Mouse (Mus musculus) midbrain, embryonic 11.5 days (tissue): Measurements from ENCODE around the gene Nfia. TPM values are rescaled to one million over a fixed set of nuclear protein-coding genes. Genes with fewer than 3 reads are reported as not detected.

Source experiments
- ATAC-seq: fragments of 200-750 bp; cut with Nextera tagmentation; 2 replicates; pipeline ENCODE4 v1.8.0; 2017; ENCODE audit warnings: moderate TSS enrichment, moderate library complexity; ENCODE audit not compliant: low FRiP score
- DNase-seq: peaks from one replicate; pipeline ENCODE4 v3.0.0; 2015; ENCODE audit warnings: low spot score; ENCODE audit errors: missing footprints
- H3K27ac ChIP-seq: fragments of 300-500 bp; sonication (generic); 2 replicates; pipeline ENCODE4 v1.5.1; 2014; ENCODE audit warnings: low read depth, low read length
- H3K27me3 ChIP-seq: fragments of 300-500 bp; sonication (generic); 2 replicates; pipeline ENCODE4 v1.6.1; 2014; ENCODE audit warnings: mild to moderate bottlenecking, low read length, moderate library complexity, mixed read lengths; ENCODE audit not compliant: control insufficient read depth, insufficient read depth
- H3K36me3 ChIP-seq: fragments of 300-500 bp; sonication (generic); 2 replicates; pipeline ENCODE4 v1.6.1; 2014; ENCODE audit warnings: mild to moderate bottlenecking, low read length, moderate library complexity, mixed read lengths; ENCODE audit not compliant: control insufficient read depth, insufficient read depth
- H3K4me1 ChIP-seq: fragments of 300-500 bp; sonication (generic); 2 replicates; pipeline ENCODE4 v1.6.1; 2014; ENCODE audit warnings: low read length; ENCODE audit not compliant: control insufficient read depth, insufficient read depth
- H3K4me2 ChIP-seq: fragments of 300-500 bp; sonication (generic); 2 replicates; pipeline ENCODE4 v1.6.1; 2014; ENCODE audit warnings: mild to moderate bottlenecking, moderate library complexity
- H3K4me3 ChIP-seq: fragments of 300-500 bp; sonication (generic); 2 replicates; pipeline ENCODE4 v1.5.1; 2014; ENCODE audit warnings: low read depth, low read length
- H3K9ac ChIP-seq: fragments of 300-500 bp; sonication (generic); 2 replicates; pipeline ENCODE4 v1.6.1; 2014; ENCODE audit warnings: low read length
- H3K9me3 ChIP-seq: fragments of 300-500 bp; sonication (generic); 2 replicates; pipeline ENCODE4 v1.6.1; 2016; ENCODE audit warnings: low read length; ENCODE audit not compliant: control insufficient read depth
- WGBS: fragments of 180-500 bp; shearing (Covaris S2); extraction: QIAGEN DNeasy Blood & Tissue Kit; methylation state at CpG from one replicate; pipeline ENCODE4 v1.1.7; 2014; 5-methylcytosine and 5-hydroxymethylcytosine counted together
- polyA plus RNA-seq: library from polyadenylated mRNA; unstranded; fragments of >200 nt; fragmentation: Nextera tagmentation; extraction: Ambion mirVana; gene quantifications from 2 replicates; pipeline ENCODE4 v1.2.1, GENCODE M21; 2014

Gene Nfia
- polyA plus RNA-seq, 1 experiment from 2014 or later = 14.1 TPM

GRCm38 (mm10) chr4:97854779-97855178, 82.2 kb downstream of the Nfia start:
- H3K9ac ChIP-seq = no peak overlapping the region
- H3K9me3 ChIP-seq = no peaks in the 10 kb centered on the region
- WGBS = 86% methylated on average over 4 of the region's 4 CpGs
- no peak overlapping the region for H3K27ac ChIP-seq
- 0 out of 2 replicates have a peak, but pooled peaks cover 4% of the 10 kb centered on the region for H3K4me1 ChIP-seq
- DNase-seq = no peak
- ATAC-seq = no peak
- no peaks in the 10 kb centered on the region for H3K36me3 ChIP-seq
- H3K4me3 ChIP-seq = no peak overlapping the region
- peaks cover 4% of the 10 kb centered on the region; the same call in 1 of the 2 replicates for H3K27me3 ChIP-seq
- H3K4me2 ChIP-seq = no peak overlapping the region

GRCm38 (mm10) chr4:97855712-97856420, 83.3 kb downstream of the Nfia start:
- ATAC-seq (no peak), DNase-seq (no peak)
- H3K4me3 ChIP-seq = no peak overlapping the region
- H3K4me1 ChIP-seq = 0 out of 2 replicates have a peak, but pooled peaks cover 4% of the 10 kb centered on the region
- H3K27ac ChIP-seq = no peak overlapping the region
- no peaks in the 10 kb centered on the region for H3K9me3 ChIP-seq
- 92% methylated on average over 8 of the region's 8 CpGs for WGBS
- peaks cover 2% of the 10 kb centered on the region; the same call in 1 of the 2 replicates for H3K27me3 ChIP-seq
- H3K9ac ChIP-seq = no peak overlapping the region
- no peaks in the 10 kb centered on the region for H3K36me3 ChIP-seq
- H3K4me2 ChIP-seq = no peak overlapping the region

- ATAC-seq = no peak
- H3K4me3 ChIP-seq = no peak overlapping the region
- no peaks in the 10 kb centered on the region for H3K27me3 ChIP-seq
- WGBS = 91% methylated on average over 2 of the region's 2 CpGs
- 0 out of 2 replicates have a peak, but pooled peaks cover 4% of the 10 kb centered on the region for H3K4me1 ChIP-seq
- no peak overlapping the region for H3K4me2 ChIP-seq
- H3K9ac ChIP-seq = no peak overlapping the region
- DNase-seq = no peak
- no peak overlapping the region for H3K27ac ChIP-seq
- H3K9me3 ChIP-seq = no peaks in the 10 kb centered on the region
- no peaks in the 10 kb centered on the region for H3K36me3 ChIP-seq
Observed at GRCm38 (mm10) chr4:97857549-97857948, 85.0 kb downstream of the Nfia start.

- no peak overlapping the region for H3K27ac ChIP-seq
- 0 out of 2 replicates have a peak, but pooled peaks cover 4% of the 10 kb centered on the region for H3K4me1 ChIP-seq
- H3K4me3 ChIP-seq = no peak overlapping the region
- no peaks in the 10 kb centered on the region for H3K9me3 ChIP-seq
- WGBS = 83% methylated on average over 4 of the region's 4 CpGs
- DNase-seq (no peak), ATAC-seq (no peak)
- H3K36me3 ChIP-seq = no peaks in the 10 kb centered on the region
- no peak overlapping the region for H3K4me2 ChIP-seq
- H3K27me3 ChIP-seq = no peaks in the 10 kb centered on the region
- H3K9ac ChIP-seq = no peak overlapping the region
Observed at GRCm38 (mm10) chr4:97859431-97859830, 86.9 kb downstream of the Nfia start.

GRCm38 (mm10) chr4:97860376-97860775, 87.8 kb downstream of the Nfia start:
- H3K9ac ChIP-seq = no peak overlapping the region

GRCm38 (mm10) chr4:97860791-97861344, 88.3 kb downstream of the Nfia start:
- Histone ChIP-seq H3K4me1 (0 out of 2 replicates have a peak, but pooled peaks cover 4% of the 10 kb centered on the region), H3K9me3 (no peaks in the 10 kb centered on the region), H3K27ac (no peak overlapping the region), H3K4me2 (no peak overlapping the region), H3K9ac (no peak overlapping the region), H3K36me3 (no peaks in the 10 kb centered on the region), H3K27me3 (no peaks in the 10 kb centered on the region), H3K4me3 (no peak overlapping the region)
- ATAC-seq = no peak
- WGBS = 96% methylated on average over 8 of the region's 8 CpGs
- no peak for DNase-seq

More at GRCm38 (mm10) chr4:97860376-97860775, 87.8 kb downstream of the Nfia start:
- Histone ChIP-seq H3K36me3 (no peaks in the 10 kb centered on the region), H3K4me2 (no peak overlapping the region), H3K4me1 (0 out of 2 replicates have a peak, but pooled peaks cover 4% of the 10 kb centered on the region), H3K27me3 (no peaks in the 10 kb centered on the region), H3K27ac (no peak overlapping the region), H3K4me3 (no peak overlapping the region), H3K9me3 (no peaks in the 10 kb centered on the region)
- no peak for DNase-seq
- ATAC-seq = no peak
- WGBS = 71% methylated on average over 3 of the region's 3 CpGs

- Histone ChIP-seq H3K9ac (no peak overlapping the region), H3K9me3 (no peaks in the 10 kb centered on the region), H3K36me3 (no peaks in the 10 kb centered on the region), H3K27ac (no peak overlapping the region), H3K27me3 (no peaks in the 10 kb centered on the region), H3K4me2 (no peak overlapping the region), H3K4me1 (0 out of 2 replicates have a peak, but pooled peaks cover 4% of the 10 kb centered on the region), H3K4me3 (no peak overlapping the region)
- no peak for ATAC-seq
- WGBS = 91% methylated on average over 6 of the region's 6 CpGs
- DNase-seq = no peak
Observed at GRCm38 (mm10) chr4:97862379-97862778, 89.8 kb downstream of the Nfia start.

- Histone ChIP-seq H3K9me3 (no peaks in the 10 kb centered on the region), H3K27ac (no peak overlapping the region), H3K9ac (no peak overlapping the region), H3K27me3 (no peaks in the 10 kb centered on the region), H3K4me2 (no peak overlapping the region), H3K4me1 (no peaks in the 10 kb centered on the region), H3K36me3 (no peaks in the 10 kb centered on the region), H3K4me3 (no peak overlapping the region)
- ATAC-seq (no peak), DNase-seq (no peak)
- 99% methylated on average over 2 of the region's 2 CpGs for WGBS
Observed at GRCm38 (mm10) chr4:97864276-97864675, 91.7 kb downstream of the Nfia start.

- DNase-seq = no peak
- no peak for ATAC-seq
- no peak overlapping the region for H3K27ac ChIP-seq
- H3K9me3 ChIP-seq = no peaks in the 10 kb centered on the region
- H3K4me1 ChIP-seq = no peaks in the 10 kb centered on the region
- no peak overlapping the region for H3K4me3 ChIP-seq
- H3K4me2 ChIP-seq = no peak overlapping the region
- H3K27me3 ChIP-seq = no peaks in the 10 kb centered on the region
- 80% methylated on average over 3 of the region's 3 CpGs for WGBS
- H3K9ac ChIP-seq = no peak overlapping the region
- no peaks in the 10 kb centered on the region for H3K36me3 ChIP-seq
Observed at GRCm38 (mm10) chr4:97865410-97865953, 92.9 kb downstream of the Nfia start.
